ENCODE assay signal across 8 mouse cellular contexts in genomic region chr8:106415182-106415971, GRCm38 (mm10). TPM values are rescaled to one million over a fixed set of nuclear protein-coding genes. Genes with fewer than 3 reads are reported as not detected.
DNase-seq lines count a peak whose midpoint lies in the region; ATAC-seq lines count a peak whose summit lies in the region.

Gene Zfp90, plus strand, starts transcription at chr8:106415327.

- ATAC-seq in common myeloid progenitor, adult 5-6 weeks (replicated peaks; ENCODE audit: low read depth, poor library complexity, severe bottlenecking): peak; percentile 97
- ATAC-seq in megakaryocyte progenitor cell, adult 5-6 weeks (replicated peaks; ENCODE audit: poor library complexity): peak; percentile 94

- DNase-seq in ZHBTc4 (ENCODE audit: low read depth, low spot score): peak; percentile 98
- peak; percentile 85 to 87 for DNase-seq in gastrocnemius, adult 8-10 months (ENCODE audit: low spot score in 2 of 2)
- peak; percentile 84 for DNase-seq in induced T-regulatory cell, adult 2 months (ENCODE audit: low read depth)
- peak; percentile 81 to 96 for DNase-seq in left cerebral cortex, adult 9 months (ENCODE audit: low spot score in 2 of 2)
- peak; percentile 95 for DNase-seq in right cerebral cortex, postnatal 14 days
- DNase-seq in urinary bladder, postnatal 36 days (ENCODE audit: low spot score in 2 of 2): peak; percentile 88 to 93

RNA-seq across cellular contexts. Expression of gene Zfp90, which starts in this region (rescaled TPM):
- 13.4 and 13.5 TPM in 2 replicates for total RNA-seq in common myeloid progenitor, adult 5-6 weeks (2017)
- 1 to 10 TPM in 2 of 4 experiments, under 1 TPM in 2; 0.63 to 1.1 (median 0.87) TPM for total RNA-seq in gastrocnemius, adult 8-10 months (2022)
- total RNA-seq in megakaryocyte progenitor cell, adult 5-6 weeks (2015): 5.9 and 10.2 TPM in 2 replicates
- total RNA-seq in megakaryocyte progenitor cell, adult 5-6 weeks (2017): 6.2 and 8.4 TPM in 2 replicates

Comparison
In these comparisons a context has a peak if more than half of its experiments do, and no peak if none do; other contexts are left out.
1. Peak in every context shown above with its lines: DNase-seq and ATAC-seq.